Mouse (Mus musculus): ENCODE measurements around the gene Glt1d1.

- TF ChIP-seq GATA1 (IDR thresholded peaks at IDR 0.05; ENCODE audit: borderline replicate concordance, low read length) = no peak
- no peak for TF ChIP-seq FLI1 (IDR thresholded peaks at IDR 0.05; ENCODE audit: low read length)
Observed at GRCm38 (mm10) chr5:127698525-127698924, 66.5 kb downstream of the Glt1d1 start.

Measured in megakaryocyte, embryonic 14.5 days (primary cell).